Mouse (Mus musculus) heart, adult 2 months (tissue): Measurements from ENCODE around the gene Pimreg.

Experiments used
- CTCF ChIP-seq: fragments of 200-600 bp; IDR thresholded peaks from 2 replicates; pipeline ENCODE4 v1.8.1; 2022; ENCODE audit warnings: antibody characterized with exemption, mild to moderate bottlenecking, moderate library complexity
- EP300 ChIP-seq: fragments of 200-500 bp; IDR thresholded peaks from 2 replicates; pipeline ENCODE4 v1.6.1; 2011; ENCODE audit warnings: low read depth, low read length, control low read depth; ENCODE audit not compliant: insufficient read depth
- POLR2A ChIP-seq: fragments of 200-500 bp; IDR thresholded peaks from 2 replicates; pipeline ENCODE4 v1.6.1; 2011; ENCODE audit warnings: mild to moderate bottlenecking, low read depth, low read length, control low read depth; ENCODE audit not compliant: insufficient read depth

GRCm38 (mm10) chr11:72024193-72024781, 17.5 kb upstream of the Pimreg start:
- TF ChIP-seq POLR2A: no peak
- TF ChIP-seq CTCF: peak; percentile 93
- TF ChIP-seq EP300: 0 out of 2 replicates have a peak, but pooled peaks have one; percentile 48
